Mouse (Mus musculus) adrenal gland, postnatal 4 days (tissue): ENCODE data around the gene Inhba. TPM values are rescaled to one million over a fixed set of nuclear protein-coding genes. Genes with fewer than 3 reads are reported as not detected.

Source experiments
- DNase-seq, 2 experiments: peaks; one replicate each; pipeline ENCODE4 v3.0.0; 2021 to 2022; ENCODE audit warnings: low spot score in 2 of 2, mixed read lengths in 2 of 2
- total RNA-seq, 2 experiments: library from RNA; stranded (reverse); gene quantifications; 2 replicates each; pipeline ENCODE4 v1.2.3; 2021

Inhba gene
- total RNA-seq, 2 experiments from 2014 or later: 3.8 to 6.7 TPM

DNA sequence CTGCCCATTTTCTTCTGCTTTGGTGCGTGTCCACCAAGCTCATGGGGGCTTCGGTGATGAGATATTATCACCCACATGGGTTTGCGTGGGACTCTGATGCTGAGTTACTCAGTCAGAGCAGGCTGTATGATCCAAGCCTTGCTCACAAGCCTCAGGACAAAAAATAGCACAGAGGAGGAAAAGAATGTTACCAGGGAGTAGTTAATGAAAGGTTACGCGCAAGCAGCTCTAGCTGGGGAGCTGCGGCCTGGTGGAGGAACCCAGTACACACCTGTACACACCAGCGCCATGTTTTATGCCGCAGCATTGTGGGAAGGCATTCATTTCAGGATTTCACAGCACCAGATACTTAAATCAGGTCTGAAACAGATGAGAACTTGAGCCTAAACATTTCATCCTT is 10.9 kb downstream of the Inhba start:
- DNase-seq: no peak

DNA sequence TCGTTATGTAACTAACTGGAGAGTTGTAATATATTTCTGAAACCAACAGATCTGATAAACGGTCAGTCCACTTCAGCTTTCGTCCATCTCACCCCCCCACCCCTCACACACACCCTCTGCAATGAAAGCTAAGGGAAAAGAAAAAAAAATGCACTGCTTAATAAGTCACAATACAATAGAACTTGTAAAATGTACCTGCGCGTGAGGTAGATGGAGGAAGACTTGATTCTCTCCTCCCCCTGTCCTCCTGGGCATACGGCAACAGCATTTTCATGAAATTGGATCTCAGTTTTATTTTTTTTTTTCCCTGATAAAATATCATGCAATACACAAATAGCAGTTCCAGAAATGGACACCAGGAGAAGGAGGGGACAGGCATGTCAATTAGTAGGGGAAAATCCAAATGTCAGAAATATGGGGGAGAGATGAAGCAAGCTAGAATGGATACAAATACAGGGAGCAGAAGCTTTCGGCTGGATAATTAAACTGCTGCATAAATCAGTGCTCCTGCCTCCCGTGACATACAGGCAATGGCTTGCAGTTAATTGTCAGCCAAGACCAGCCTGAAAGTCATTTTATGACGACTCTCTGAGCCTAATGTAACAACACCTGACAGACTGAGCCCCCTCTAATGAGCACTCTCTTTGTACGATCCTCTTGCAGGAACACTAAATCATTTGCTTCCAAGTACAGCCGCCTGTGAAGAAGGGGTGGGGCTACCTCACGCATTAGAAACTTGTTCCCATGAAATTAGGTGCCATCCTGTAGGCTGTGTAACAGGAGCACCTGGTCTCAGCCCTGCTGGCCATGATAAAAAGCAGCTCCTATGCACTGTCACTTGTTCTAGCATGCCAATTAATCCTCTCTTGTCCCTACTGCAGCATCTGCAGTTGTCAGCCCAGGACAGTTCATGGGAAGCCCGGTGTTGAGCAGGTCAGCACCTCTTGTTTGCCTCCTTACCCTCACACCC is 11.7 kb downstream of the Inhba start:
- no peak for DNase-seq

- DNase-seq: no peak
Measured at GRCm38 (mm10) chr13:16030557-16031057, 19.0 kb downstream of the Inhba start.

- no peak for DNase-seq
Measured at GRCm38 (mm10) chr13:16032425-16032824, 20.8 kb downstream of the Inhba start.

DNA sequence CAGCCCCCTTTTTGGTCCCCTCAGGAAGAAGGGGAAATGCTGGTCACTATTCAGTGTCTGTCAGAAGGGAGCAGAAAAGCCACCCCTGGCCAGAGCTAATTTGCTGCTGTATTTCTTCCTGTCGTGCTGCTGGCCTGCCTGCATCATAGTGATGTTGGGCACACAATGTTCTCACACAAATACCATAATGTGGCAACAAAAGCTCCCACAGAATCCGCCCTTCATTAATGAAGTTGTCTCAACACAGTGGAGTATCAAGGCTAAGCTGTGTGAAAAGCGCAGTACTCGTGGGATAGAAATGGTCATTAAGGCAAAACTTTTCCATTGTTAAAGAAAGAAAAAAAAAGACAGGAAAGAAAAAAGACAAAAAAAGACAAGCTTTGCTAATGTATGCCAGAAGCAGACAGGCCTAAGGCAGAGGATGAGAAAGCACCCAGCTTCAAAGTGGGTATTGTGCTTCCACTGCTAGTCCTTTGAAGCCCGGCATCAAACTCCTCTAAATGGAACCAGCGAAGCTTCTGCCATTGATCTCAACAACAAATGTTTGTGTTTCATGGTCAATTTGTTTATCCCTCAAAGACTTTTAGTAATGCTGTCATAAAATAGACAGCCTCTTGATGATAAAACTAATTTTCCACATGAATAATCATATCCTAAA is 21.4 kb downstream of the Inhba start:
- no peak for DNase-seq

DNA sequence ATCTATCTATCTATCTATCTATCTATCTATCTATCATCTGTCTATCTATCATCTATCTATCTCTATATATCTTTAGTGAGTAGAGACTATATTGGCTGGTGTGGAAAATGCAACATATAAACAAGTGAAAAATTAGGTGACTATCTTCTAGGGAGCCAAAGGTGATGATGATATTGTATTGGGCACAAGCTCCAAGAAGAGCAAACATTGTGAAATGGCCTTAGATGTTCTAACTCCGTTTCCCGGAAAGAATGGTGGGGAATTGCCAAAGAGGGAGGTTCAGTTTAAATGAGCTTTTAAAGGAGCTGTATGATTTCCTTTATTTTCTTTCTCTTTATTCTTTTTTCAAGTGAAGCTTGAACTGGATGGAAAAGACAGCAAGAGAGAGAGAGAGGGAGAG is 57.4 kb downstream of the Inhba start:
- no peak for DNase-seq

DNA sequence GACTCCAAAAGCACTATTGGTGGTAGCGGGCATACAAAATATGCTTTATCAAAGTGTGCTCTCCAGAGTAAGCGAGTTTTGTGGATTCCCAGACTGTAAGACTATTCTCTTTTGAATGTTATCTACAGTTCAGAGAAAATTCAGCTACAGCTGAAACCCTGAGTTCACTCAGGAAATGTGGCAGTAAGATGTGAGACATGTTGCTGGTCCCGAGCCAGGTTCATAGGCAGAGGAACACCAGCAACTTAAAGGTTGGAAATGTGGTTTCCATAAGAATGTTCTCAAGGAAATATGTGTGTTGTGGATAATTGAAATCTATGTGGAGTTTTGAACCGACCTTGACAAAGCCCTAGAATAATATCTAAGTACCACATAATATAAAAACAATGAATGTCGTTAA is 65.6 kb downstream of the Inhba start:
- DNase-seq: no peak

- DNase-seq: no peak
Measured at GRCm38 (mm10) chr13:16078216-16078731, 66.6 kb downstream of the Inhba start.

DNA sequence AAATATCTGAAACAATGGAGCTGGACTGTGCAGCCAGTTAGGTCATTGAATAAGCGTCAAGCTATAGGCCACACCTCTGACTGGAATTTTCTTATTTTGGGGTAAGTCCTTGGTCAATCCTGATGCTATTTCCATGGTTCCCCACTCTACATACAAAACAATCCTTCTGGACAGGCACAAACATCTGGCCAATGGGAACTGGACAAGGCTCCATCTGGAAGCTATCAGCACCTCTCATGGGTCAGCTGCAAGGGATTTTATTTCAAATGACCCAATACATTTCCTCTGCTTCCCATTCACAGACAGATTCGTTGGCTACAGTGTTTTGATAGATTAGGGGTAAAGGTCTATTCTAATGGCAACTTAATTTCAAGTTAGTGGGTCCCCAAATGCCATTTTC is 68.6 kb downstream of the Inhba start:
- DNase-seq: no peak
